Mouse (Mus musculus) neural tube, embryonic 15.5 days (tissue): ENCODE measurements around the gene Sestd1. TPM values are rescaled to one million over a fixed set of nuclear protein-coding genes. Genes with fewer than 3 reads are reported as not detected.

Experiments
- ATAC-seq: fragments of 200-750 bp; cut with Nextera tagmentation; 2 replicates; pipeline ENCODE4 v1.8.0; 2017; ENCODE audit warnings: mild to moderate bottlenecking, moderate TSS enrichment, moderate library complexity; ENCODE audit not compliant: low FRiP score
- H3K27ac ChIP-seq: fragments of 300-500 bp; sonication (generic); replicated peaks from 2 replicates; pipeline ENCODE4 v1.5.1; 2015; ENCODE audit warnings: mild to moderate bottlenecking, inconsistent platforms
- H3K27me3 ChIP-seq: fragments of 300-500 bp; sonication (generic); replicated peaks from 2 replicates; pipeline ENCODE4 v1.6.1; 2015; ENCODE audit warnings: inconsistent platforms
- H3K36me3 ChIP-seq: fragments of 300-500 bp; sonication (generic); 2 replicates; pipeline ENCODE4 v1.6.1; 2015; ENCODE audit warnings: inconsistent platforms
- H3K4me1 ChIP-seq: fragments of 300-500 bp; sonication (generic); 2 replicates; pipeline ENCODE4 v1.6.1; 2015; ENCODE audit warnings: inconsistent platforms
- H3K4me2 ChIP-seq: fragments of 300-500 bp; sonication (generic); 2 replicates; pipeline ENCODE4 v1.6.1; 2015; ENCODE audit warnings: inconsistent platforms, mild to moderate bottlenecking, moderate library complexity
- H3K4me3 ChIP-seq: fragments of 300-500 bp; sonication (generic); replicated peaks from 2 replicates; pipeline ENCODE4 v1.5.1; 2015; ENCODE audit warnings: mild to moderate bottlenecking, inconsistent platforms
- H3K9ac ChIP-seq: fragments of 300-500 bp; sonication (generic); replicated peaks from 2 replicates; pipeline ENCODE4 v1.6.1; 2015; ENCODE audit warnings: mild to moderate bottlenecking, inconsistent platforms
- H3K9me3 ChIP-seq: fragments of 300-500 bp; sonication (generic); replicated peaks from 2 replicates; pipeline ENCODE4 v1.6.1; 2016; ENCODE audit warnings: inconsistent platforms
- WGBS: fragments of 180-500 bp; shearing (Covaris S2); methylation state at CpG from one replicate; pipeline ENCODE4 v1.1.7; 2015; ENCODE audit warnings: mixed read lengths; 5-methylcytosine and 5-hydroxymethylcytosine counted together
- polyA plus RNA-seq: library from polyadenylated mRNA; unstranded; fragments of >200 nt; fragmentation: Nextera tagmentation; extraction: Ambion mirVana; gene quantifications from 2 replicates; pipeline ENCODE4 v1.2.1, GENCODE M21; 2015

Sestd1 gene
- polyA plus RNA-seq, 1 experiment from 2014 or later: 26.3 TPM

- Histone ChIP-seq H3K4me1 (no peaks in the 10 kb centered on the region), H3K36me3 (peaks cover 13% of the 10 kb centered on the region; the same call in 1 of the 2 replicates), H3K9me3 (no peaks in the 10 kb centered on the region), H3K27me3 (no peaks in the 10 kb centered on the region), H3K4me2 (no peak overlapping the region), H3K27ac (no peak overlapping the region), H3K4me3 (no peak overlapping the region), H3K9ac (no peak overlapping the region)
- no peak for ATAC-seq
- WGBS: 98% methylated on average over 1 of the region's 1 CpGs
Observed at GRCm38 (mm10) chr2:77201900-77202299, 78.5 kb downstream of the Sestd1 start.

DNA sequence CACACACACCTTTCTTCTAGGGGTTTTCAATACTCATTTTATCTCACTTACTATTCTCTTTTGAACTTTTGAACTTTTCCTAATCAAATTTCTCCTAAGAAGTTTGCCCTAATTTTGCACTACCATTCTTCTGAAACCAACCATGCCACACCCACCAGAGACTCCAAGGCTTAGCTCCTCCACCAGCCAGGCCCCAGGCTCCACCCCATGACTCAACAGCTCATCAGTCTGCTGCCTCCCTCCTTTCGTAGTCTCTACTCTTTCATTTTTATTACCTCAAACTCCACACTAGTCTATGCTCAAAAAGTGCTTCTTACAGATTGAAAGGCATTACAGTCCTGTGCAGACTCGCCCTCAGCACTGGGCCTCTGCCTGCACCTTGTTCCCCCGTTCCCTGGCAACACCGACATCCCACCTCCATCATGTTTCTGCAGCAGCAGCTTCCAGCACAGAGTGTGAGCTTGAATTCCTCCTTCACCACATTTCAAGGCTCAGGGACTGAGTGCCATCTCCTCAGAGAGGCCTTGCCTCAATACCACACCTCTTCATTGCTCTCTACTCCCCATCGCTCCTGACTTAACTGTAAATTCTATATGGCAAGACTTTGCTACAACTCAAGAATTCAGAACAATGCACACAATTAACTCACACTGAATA lies 79.3 kb downstream of the Sestd1 start:
- Histone ChIP-seq H3K4me3 (no peak overlapping the region), H3K4me2 (no peak overlapping the region), H3K27ac (no peak overlapping the region), H3K9ac (no peak overlapping the region), H3K36me3 (peaks cover 11% of the 10 kb centered on the region; the same call in 1 of the 2 replicates), H3K4me1 (no peaks in the 10 kb centered on the region), H3K27me3 (no peaks in the 10 kb centered on the region), H3K9me3 (no peaks in the 10 kb centered on the region)
- WGBS: 87% methylated on average over 5 of the region's 5 CpGs
- no peak for ATAC-seq

GRCm38 (mm10) chr2:77200379-77200778 lies 80.0 kb downstream of the Sestd1 start:
- no peak for ATAC-seq
- Histone ChIP-seq H3K9ac (no peak overlapping the region), H3K27ac (no peak overlapping the region), H3K4me1 (no peaks in the 10 kb centered on the region), H3K36me3 (peaks cover 6% of the 10 kb centered on the region; the same call in 1 of the 2 replicates), H3K27me3 (no peaks in the 10 kb centered on the region), H3K4me2 (no peak overlapping the region), H3K4me3 (no peak overlapping the region), H3K9me3 (no peaks in the 10 kb centered on the region)
- 92% methylated on average over 4 of the region's 4 CpGs for WGBS

DNA sequence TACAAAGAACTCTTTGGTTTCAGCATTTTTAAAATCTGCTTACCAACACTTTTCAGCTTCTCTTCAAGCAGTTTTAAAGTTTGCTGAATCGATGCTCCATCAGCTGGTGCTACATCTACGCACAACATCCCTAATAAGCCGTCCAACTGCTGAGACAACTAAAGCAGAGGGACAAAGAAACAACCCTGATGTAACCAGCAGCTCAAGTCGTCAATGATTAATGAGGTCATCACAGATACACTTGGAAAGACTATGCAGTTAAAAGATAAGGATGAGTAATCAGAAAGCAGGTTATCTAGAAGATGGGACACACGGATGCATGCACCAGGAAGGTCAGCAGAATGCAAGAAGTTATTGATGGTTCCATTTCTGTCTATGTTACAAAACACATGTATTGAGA lies 82.1 kb downstream of the Sestd1 start:
- Histone ChIP-seq H3K4me2 (no peak overlapping the region), H3K27me3 (no peaks in the 10 kb centered on the region), H3K4me3 (no peak overlapping the region), H3K27ac (no peak overlapping the region), H3K36me3 (peaks cover 16% of the 10 kb centered on the region), H3K9me3 (no peaks in the 10 kb centered on the region), H3K4me1 (no peaks in the 10 kb centered on the region), H3K9ac (no peak overlapping the region)
- WGBS: 77% methylated on average over 5 of the region's 5 CpGs
- ATAC-seq: no peak

- no peak overlapping the region for H3K9ac ChIP-seq
- no peaks in the 10 kb centered on the region for H3K27me3 ChIP-seq
- ATAC-seq: no peak
- H3K27ac ChIP-seq: no peak overlapping the region
- WGBS: 93% methylated on average over 4 of the region's 4 CpGs
- H3K4me2 ChIP-seq: no peak overlapping the region
- no peak overlapping the region for H3K4me3 ChIP-seq
- H3K36me3 ChIP-seq: peaks cover 13% of the 10 kb centered on the region
- no peaks in the 10 kb centered on the region for H3K4me1 ChIP-seq
- no peaks in the 10 kb centered on the region for H3K9me3 ChIP-seq
Observed at GRCm38 (mm10) chr2:77196819-77197218, 83.6 kb downstream of the Sestd1 start.

DNA sequence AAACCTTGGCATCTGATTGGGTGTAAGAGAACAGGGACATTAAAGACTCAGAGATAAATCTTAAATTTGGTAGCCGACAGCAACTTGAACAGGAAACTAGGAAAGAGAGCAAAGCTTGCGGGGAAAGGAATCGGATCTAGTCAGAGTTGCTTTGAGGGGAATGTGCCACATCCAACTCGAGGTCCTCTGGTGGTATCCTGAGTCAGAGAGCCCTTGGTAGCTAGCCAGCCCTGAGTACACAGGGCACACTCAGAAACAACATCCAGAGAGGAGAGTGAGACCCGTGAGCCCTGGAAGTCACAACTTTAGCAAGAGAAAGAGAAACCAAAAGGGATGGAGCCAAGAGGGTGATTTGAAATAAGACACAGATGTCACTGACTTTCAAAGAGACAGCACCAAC lies 85.3 kb downstream of the Sestd1 start:
- no peak for ATAC-seq
- WGBS: 89% methylated on average over 5 of the region's 5 CpGs
- Histone ChIP-seq H3K4me2 (no peak overlapping the region), H3K9ac (no peak overlapping the region), H3K27ac (no peak overlapping the region), H3K4me1 (no peaks in the 10 kb centered on the region), H3K4me3 (no peak overlapping the region), H3K27me3 (no peaks in the 10 kb centered on the region), H3K9me3 (no peaks in the 10 kb centered on the region), H3K36me3 (peaks cover 28% of the 10 kb centered on the region)

DNA sequence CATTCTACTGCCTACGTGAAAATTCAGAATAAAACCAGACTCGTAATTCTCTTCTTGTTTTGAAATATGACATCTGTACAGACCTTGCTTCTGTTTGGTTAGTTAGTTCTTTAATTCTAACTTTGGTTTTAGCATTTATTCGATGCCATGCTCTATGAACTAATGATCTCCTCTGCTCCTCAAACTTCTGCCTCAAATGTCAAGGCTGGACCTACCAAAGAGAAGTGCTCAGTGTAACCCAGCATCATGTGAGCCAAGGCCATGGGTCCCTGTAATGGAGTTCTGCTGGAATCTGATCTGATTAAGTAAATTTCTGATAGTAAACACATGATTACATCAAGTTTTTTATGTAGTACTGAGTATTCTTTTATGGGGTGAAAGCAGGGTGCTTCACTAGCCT lies 88.6 kb downstream of the Sestd1 start:
- 98% methylated on average over 3 of the region's 3 CpGs for WGBS
- Histone ChIP-seq H3K4me3 (no peak overlapping the region), H3K9ac (no peak overlapping the region), H3K4me1 (no peaks in the 10 kb centered on the region), H3K27ac (no peak overlapping the region), H3K9me3 (no peaks in the 10 kb centered on the region), H3K36me3 (peaks cover 50% of the 10 kb centered on the region), H3K27me3 (no peaks in the 10 kb centered on the region), H3K4me2 (no peak overlapping the region)
- ATAC-seq: no peak

DNA sequence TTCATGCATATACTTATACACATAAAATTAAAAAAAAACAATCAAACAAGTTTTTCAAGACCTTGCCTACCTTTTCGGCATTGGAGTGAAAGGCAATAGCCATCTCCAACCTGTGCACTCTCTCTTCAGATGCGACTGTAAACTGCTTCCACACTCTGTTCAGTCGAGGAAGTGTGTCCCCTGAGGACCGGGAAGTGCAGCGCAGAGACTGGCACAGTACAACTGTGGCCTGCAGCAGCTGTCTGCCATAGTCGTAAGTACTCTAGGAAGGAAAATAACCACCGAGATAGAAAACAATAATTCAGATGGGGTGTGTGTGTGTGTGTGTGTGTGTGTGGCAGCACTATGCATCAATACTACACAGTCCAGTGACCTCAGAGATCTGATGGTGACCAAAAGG lies 89.5 kb downstream of the Sestd1 start:
- Histone ChIP-seq H3K27ac (no peak overlapping the region), H3K4me2 (no peak overlapping the region), H3K4me1 (no peaks in the 10 kb centered on the region), H3K9me3 (no peaks in the 10 kb centered on the region), H3K27me3 (no peaks in the 10 kb centered on the region), H3K4me3 (no peak overlapping the region), H3K36me3 (peaks cover 52% of the 10 kb centered on the region), H3K9ac (no peak overlapping the region)
- no peak for ATAC-seq
- WGBS: 73% methylated on average over 7 of the region's 7 CpGs

DNA sequence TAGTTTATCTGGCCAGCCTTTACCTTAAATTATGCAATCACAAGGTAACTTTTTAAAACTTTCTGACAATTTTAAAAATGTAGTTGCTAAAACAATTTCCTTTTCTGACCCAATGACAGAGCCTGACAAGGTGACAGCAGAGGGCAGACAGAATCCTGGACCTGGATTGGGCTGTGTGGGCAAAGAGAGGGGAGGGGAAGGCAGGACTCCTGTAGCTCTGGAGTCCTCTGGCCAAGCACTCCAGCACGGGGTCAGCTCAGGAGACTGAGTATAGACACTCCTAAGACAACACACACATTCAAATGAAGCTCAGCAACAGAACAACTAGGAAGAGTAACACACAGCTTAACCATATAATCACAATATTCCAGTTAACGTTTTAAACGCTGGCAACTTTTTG lies 90.1 kb downstream of the Sestd1 start:
- WGBS: 89% methylated on average over 3 of the region's 3 CpGs
- ATAC-seq: no peak
- Histone ChIP-seq H3K4me3 (no peak overlapping the region), H3K4me1 (no peaks in the 10 kb centered on the region), H3K4me2 (no peak overlapping the region), H3K27me3 (no peaks in the 10 kb centered on the region), H3K36me3 (peaks cover 55% of the 10 kb centered on the region), H3K27ac (no peak overlapping the region), H3K9ac (no peak overlapping the region), H3K9me3 (no peaks in the 10 kb centered on the region)

- Histone ChIP-seq H3K9ac (no peak overlapping the region), H3K4me3 (no peak overlapping the region), H3K4me2 (no peak overlapping the region), H3K27ac (no peak overlapping the region), H3K27me3 (no peaks in the 10 kb centered on the region), H3K36me3 (peaks cover 50% of the 10 kb centered on the region), H3K9me3 (no peaks in the 10 kb centered on the region), H3K4me1 (no peaks in the 10 kb centered on the region)
- no peak for ATAC-seq
- WGBS: 91% methylated on average over 7 of the region's 7 CpGs
Observed at GRCm38 (mm10) chr2:77189671-77190070, 90.7 kb downstream of the Sestd1 start.

DNA sequence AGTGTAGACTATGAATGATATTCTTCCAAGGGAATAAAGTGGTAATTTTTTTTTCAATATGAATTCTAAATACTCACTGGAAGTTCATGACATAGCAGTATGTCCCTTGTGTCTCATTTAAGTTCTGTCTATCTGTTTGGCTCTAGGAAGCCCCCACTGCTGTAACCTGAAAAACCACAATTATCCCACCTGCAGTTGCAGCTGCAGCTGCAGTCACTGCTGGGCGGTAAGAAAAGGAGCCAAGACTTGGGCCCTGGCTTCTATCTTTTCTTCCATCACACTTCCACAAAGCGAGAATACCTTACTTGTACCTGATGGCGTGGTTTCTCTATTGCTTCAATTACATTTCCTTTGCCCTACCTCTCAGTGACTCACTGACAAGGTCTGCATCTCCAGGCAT lies 92.9 kb downstream of the Sestd1 start:
- H3K36me3 ChIP-seq: peaks cover 42% of the 10 kb centered on the region
- no peaks in the 10 kb centered on the region for H3K27me3 ChIP-seq
- 86% methylated on average over 3 of the region's 3 CpGs for WGBS
- H3K27ac ChIP-seq: no peak overlapping the region
- no peaks in the 10 kb centered on the region for H3K9me3 ChIP-seq
- H3K4me3 ChIP-seq: no peak overlapping the region
- H3K4me2 ChIP-seq: no peak overlapping the region
- H3K9ac ChIP-seq: no peak overlapping the region
- peaks cover 4% of the 10 kb centered on the region; the same call in 1 of the 2 replicates for H3K4me1 ChIP-seq
- ATAC-seq: no peak

- no peak overlapping the region for H3K4me2 ChIP-seq
- H3K9ac ChIP-seq: no peak overlapping the region
- ATAC-seq: no peak
- H3K4me1 ChIP-seq: peaks cover 4% of the 10 kb centered on the region; the same call in 1 of the 2 replicates
- H3K27ac ChIP-seq: no peak overlapping the region
- WGBS: 72% methylated on average over 8 of the region's 8 CpGs
- H3K27me3 ChIP-seq: no peaks in the 10 kb centered on the region
- no peak overlapping the region for H3K4me3 ChIP-seq
- H3K36me3 ChIP-seq: peaks cover 42% of the 10 kb centered on the region
- H3K9me3 ChIP-seq: no peaks in the 10 kb centered on the region
Observed at GRCm38 (mm10) chr2:77186912-77187311, 93.5 kb downstream of the Sestd1 start.
